Mouse (Mus musculus) heart, embryonic 11.5 days (tissue): ENCODE results near the gene Gtf2a2. TPM values are rescaled to one million over a fixed set of nuclear protein-coding genes. Genes with fewer than 3 reads are reported as not detected.
"Not testable (repeated sequence)": the region's sequence is repeated elsewhere in the genome, so short reads cannot be mapped to it uniquely, and the experiment has no call there.

ENCODE experiments used
- ATAC-seq: fragments of 200-750 bp; cut with Nextera tagmentation; replicated peaks from 2 replicates; pipeline ENCODE4 v1.8.0; 2017; ENCODE audit warnings: moderate library complexity; ENCODE audit not compliant: insufficient number of reproducible peaks, low FRiP score, low TSS enrichment
- H3K27ac ChIP-seq: fragments of 300-500 bp; sonication (generic); 2 replicates; pipeline ENCODE4 v1.5.1; 2014; ENCODE audit warnings: mild to moderate bottlenecking, low read depth, low read length
- H3K27me3 ChIP-seq: fragments of 300-500 bp; sonication (generic); 2 replicates; pipeline ENCODE4 v1.6.1; 2014; ENCODE audit warnings: mild to moderate bottlenecking, low read length, mixed read lengths; ENCODE audit not compliant: control insufficient read depth, insufficient read depth
- H3K36me3 ChIP-seq: fragments of 300-500 bp; sonication (generic); 2 replicates; pipeline ENCODE4 v1.6.1; 2014; ENCODE audit warnings: mild to moderate bottlenecking, low read length, moderate library complexity, mixed read lengths; ENCODE audit not compliant: control insufficient read depth, insufficient read depth
- H3K4me1 ChIP-seq: fragments of 300-500 bp; sonication (generic); 2 replicates; pipeline ENCODE4 v1.6.1; 2014; ENCODE audit warnings: low read length; ENCODE audit not compliant: control insufficient read depth, insufficient read depth
- H3K4me2 ChIP-seq: fragments of 300-500 bp; sonication (generic); 2 replicates; pipeline ENCODE4 v1.6.1; 2014; ENCODE audit warnings: mild to moderate bottlenecking, moderate library complexity
- H3K4me3 ChIP-seq: fragments of 300-500 bp; sonication (generic); 2 replicates; pipeline ENCODE4 v1.5.1; 2014; ENCODE audit warnings: low read depth, low read length
- H3K9ac ChIP-seq: fragments of 300-500 bp; sonication (generic); 2 replicates; pipeline ENCODE4 v1.6.1; 2014; ENCODE audit warnings: mild to moderate bottlenecking, low read depth, low read length, moderate library complexity
- H3K9me3 ChIP-seq: fragments of 300-500 bp; sonication (generic); replicated peaks from 2 replicates; pipeline ENCODE4 v1.6.1; 2016; ENCODE audit warnings: low read length; ENCODE audit not compliant: control insufficient read depth
- WGBS: fragments of 180-500 bp; shearing (Covaris S2); extraction: QIAGEN DNeasy Blood & Tissue Kit; methylation state at CpG from one replicate; pipeline ENCODE4 v1.1.7; 2014; ENCODE audit not compliant: insufficient replicate concordance; 5-methylcytosine and 5-hydroxymethylcytosine counted together
- polyA plus RNA-seq: library from polyadenylated mRNA; unstranded; fragments of >200 nt; fragmentation: Nextera tagmentation; extraction: Ambion mirVana; gene quantifications from 2 replicates; pipeline ENCODE4 v1.2.1, GENCODE M21; 2014

The Gtf2a2 gene
- polyA plus RNA-seq, 1 experiment from 2014 or later: 160 TPM

DNA sequence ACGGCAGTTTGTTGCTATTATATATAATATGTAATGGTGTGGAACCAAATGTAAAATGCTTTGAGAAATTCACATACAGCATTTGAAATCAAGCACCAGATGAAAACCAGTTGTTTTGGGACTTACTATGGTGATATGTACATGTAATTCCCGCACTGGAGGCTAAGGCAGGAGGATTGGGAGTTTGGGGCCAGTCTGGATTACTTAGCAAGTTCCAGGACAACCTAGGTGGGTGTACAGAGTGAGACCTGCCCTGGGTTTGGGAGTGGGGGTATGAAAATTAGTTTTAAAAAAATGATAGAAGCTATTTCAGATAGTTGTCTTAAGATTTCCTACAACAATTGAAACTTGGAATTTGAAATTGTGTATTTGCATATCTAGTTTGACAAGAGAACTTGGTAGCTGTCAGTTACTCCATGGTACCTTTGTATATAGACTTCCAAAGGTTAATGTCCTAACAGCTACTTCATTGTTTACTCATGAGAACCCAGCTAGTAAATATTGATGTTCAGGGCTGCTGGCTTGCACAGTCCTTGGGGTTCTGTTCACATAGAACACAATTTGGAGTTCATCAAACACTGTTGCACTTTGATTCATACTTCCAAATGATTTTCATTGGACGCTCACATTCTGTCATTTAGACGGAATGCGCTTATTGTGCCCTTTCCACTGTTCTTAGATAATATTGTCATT, 1.4 kb upstream of the Gtf2a2 start:
- WGBS: 94% methylated on average over 5 of the region's 5 CpGs
- H3K36me3 ChIP-seq: 0 out of 2 replicates have a peak, but pooled peaks cover 6% of the 10 kb centered on the region
- H3K27ac ChIP-seq: no peak overlapping the region

GRCm38 (mm10) chr9:70011537-70012407, 578 bp upstream of the Gtf2a2 start:
- Histone ChIP-seq H3K9ac (peak overlapping the region; percentile 91; the same call in 1 of the 2 replicates), H3K9me3 (no peaks in the 10 kb centered on the region), H3K4me1 (peaks cover 10% of the 10 kb centered on the region), H3K4me3 (peak overlapping the region; percentile 79), H3K27me3 (no peaks in the 10 kb centered on the region), H3K36me3 (0 out of 2 replicates have a peak, but pooled peaks cover 6% of the 10 kb centered on the region), H3K27ac (peak overlapping the region; percentile 88), H3K4me2 (peak overlapping the region; percentile 85)
- WGBS: 59% methylated on average over 14 of the region's 14 CpGs
- no peak for ATAC-seq

More for the DNA sequence above, 1.4 kb upstream of the Gtf2a2 start:
- no peak overlapping the region for H3K4me2 ChIP-seq
- H3K4me1 ChIP-seq: peaks cover 10% of the 10 kb centered on the region
- no peak overlapping the region for H3K9ac ChIP-seq
- H3K4me3 ChIP-seq: no peak overlapping the region
- no peaks in the 10 kb centered on the region for H3K9me3 ChIP-seq
- ATAC-seq: no peak
- H3K27me3 ChIP-seq: no peaks in the 10 kb centered on the region

DNA sequence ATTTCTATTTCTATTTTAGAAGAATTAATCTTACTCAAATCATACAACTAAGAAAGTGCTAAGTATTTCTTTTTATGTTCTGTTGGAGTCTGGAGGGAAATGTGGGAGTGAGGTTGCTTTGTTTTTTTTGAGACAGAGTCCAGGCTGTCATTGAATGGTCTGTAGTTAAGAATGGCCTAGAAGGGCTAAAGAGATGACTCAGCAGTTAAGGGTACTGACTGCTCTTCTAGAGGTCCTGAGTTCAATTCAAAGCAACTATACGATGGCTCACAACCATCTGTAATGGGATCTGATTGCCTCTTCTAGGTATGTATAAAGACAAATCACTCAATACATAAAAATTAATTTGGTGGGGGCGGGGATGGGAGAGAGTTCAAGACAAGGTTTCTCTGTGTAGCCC, 3.3 kb downstream of the Gtf2a2 start:
- WGBS: 85% methylated on average over 2 of the region's 2 CpGs
- H3K4me2 ChIP-seq: no peak overlapping the region
- no peak for ATAC-seq

DNA sequence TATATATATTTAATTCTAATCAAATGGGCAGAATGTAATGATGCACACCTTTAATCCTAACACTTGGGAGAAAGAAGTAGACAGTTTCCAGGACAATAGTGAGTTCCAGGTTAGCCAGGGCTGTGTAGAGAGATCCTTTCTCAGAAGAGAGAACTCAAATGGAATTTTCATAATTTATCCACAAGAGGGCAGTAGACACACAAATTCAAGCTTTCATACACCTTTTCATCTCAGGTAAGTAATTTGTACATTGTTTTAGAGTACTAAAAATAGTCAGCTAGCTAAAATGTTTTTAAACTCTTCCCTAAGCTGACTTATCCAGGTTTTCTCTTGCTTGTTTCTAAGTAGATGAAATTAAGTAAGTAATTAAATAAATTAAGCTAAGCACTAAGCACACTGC, 6.5 kb downstream of the Gtf2a2 start:
- Histone ChIP-seq H3K36me3 (peaks cover 10% of the 10 kb centered on the region; the same call in 1 of the 2 replicates), H3K4me3 (no peak overlapping the region), H3K9me3 (no peaks in the 10 kb centered on the region), H3K27me3 (no peaks in the 10 kb centered on the region), H3K4me2 (no peak overlapping the region), H3K4me1 (peaks cover 14% of the 10 kb centered on the region), H3K9ac (no peak overlapping the region), H3K27ac (no peak overlapping the region)
- ATAC-seq: no peak

More for the DNA sequence above, 3.3 kb downstream of the Gtf2a2 start:
- Histone ChIP-seq H3K4me1 (peaks cover 10% of the 10 kb centered on the region), H3K27ac (no peak overlapping the region), H3K9ac (no peak overlapping the region), H3K27me3 (no peaks in the 10 kb centered on the region), H3K9me3 (no peaks in the 10 kb centered on the region), H3K36me3 (peaks cover 10% of the 10 kb centered on the region; the same call in 1 of the 2 replicates), H3K4me3 (no peak overlapping the region)

DNA sequence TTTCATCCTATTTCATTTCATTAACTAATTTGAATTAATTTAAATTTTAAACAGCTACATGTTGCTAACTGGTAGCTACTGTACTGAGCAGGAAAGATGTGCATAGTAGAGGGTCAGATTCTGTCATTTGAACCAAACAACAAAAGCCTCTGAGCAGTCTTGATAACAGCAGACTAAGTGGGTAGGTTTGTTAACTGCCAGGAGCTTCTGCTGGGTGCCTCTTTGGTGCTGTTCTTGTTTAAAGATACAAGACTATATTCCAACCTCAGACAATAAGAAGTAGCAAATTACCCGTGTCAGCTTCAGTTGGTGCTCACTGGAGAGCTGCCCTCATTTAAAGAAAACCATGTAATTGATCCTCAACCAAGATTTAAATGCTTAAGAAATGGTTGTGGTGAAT, 9.3 kb downstream of the Gtf2a2 start:
- Histone ChIP-seq H3K4me1 (peaks cover 11% of the 10 kb centered on the region), H3K36me3 (peaks cover 10% of the 10 kb centered on the region; the same call in 1 of the 2 replicates), H3K4me3 (no peak overlapping the region), H3K4me2 (no peak overlapping the region), H3K27me3 (no peaks in the 10 kb centered on the region), H3K9me3 (no peaks in the 10 kb centered on the region), H3K27ac (peak overlapping the region; percentile 54; the same call in 1 of the 2 replicates), H3K9ac (no peak overlapping the region)
- ATAC-seq: no peak
- 51% methylated on average over 1 of the region's 1 CpGs for WGBS

- no peak overlapping the region for H3K9ac ChIP-seq
- WGBS: 57% methylated on average over 4 of the region's 4 CpGs
- peaks cover 10% of the 10 kb centered on the region; the same call in 1 of the 2 replicates for H3K36me3 ChIP-seq
- H3K4me2 ChIP-seq: no peak overlapping the region
- no peaks in the 10 kb centered on the region for H3K27me3 ChIP-seq
- H3K9me3 ChIP-seq: no peaks in the 10 kb centered on the region
- H3K4me1 ChIP-seq: peaks cover 11% of the 10 kb centered on the region
- no peak for ATAC-seq
- no peak overlapping the region for H3K4me3 ChIP-seq
- peak overlapping the region; percentile 22; the same call in 1 of the 2 replicates for H3K27ac ChIP-seq
Measured at GRCm38 (mm10) chr9:70022083-70022482, 9.7 kb downstream of the Gtf2a2 start.

DNA sequence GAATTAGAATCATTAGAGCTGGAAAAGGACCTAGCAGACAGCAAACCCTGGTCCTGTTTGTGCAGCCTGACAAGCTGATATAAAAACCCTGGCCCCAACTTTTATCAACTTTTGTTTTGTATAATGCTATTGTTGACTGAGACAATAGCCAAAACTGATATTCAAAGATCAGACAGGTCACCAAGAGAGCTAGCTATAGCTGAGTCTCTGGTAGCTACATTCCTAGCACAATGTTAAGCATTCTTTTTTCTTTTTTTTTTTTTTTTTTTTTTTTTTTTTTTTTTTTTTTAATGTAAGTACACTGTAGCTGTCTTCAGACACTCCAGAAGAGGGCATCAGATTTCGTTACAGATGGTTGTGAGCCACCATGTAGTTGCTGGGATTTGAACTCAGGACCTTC, 11.3 kb downstream of the Gtf2a2 start:
- H3K4me3 ChIP-seq, H3K9ac ChIP-seq, H3K36me3 ChIP-seq, H3K4me2 ChIP-seq, H3K9me3 ChIP-seq, H3K27ac ChIP-seq, H3K27me3 ChIP-seq, ATAC-seq: not testable (repeated sequence)
- WGBS: 75% methylated on average over 1 of the region's 1 CpGs
- peaks cover 11% of the 10 kb centered on the region for H3K4me1 ChIP-seq

- Histone ChIP-seq H3K4me1 (peaks cover 11% of the 10 kb centered on the region), H3K9ac (no peak overlapping the region), H3K4me3 (no peak overlapping the region), H3K9me3 (no peaks in the 10 kb centered on the region), H3K27ac (no peak overlapping the region), H3K36me3 (peaks cover 5% of the 10 kb centered on the region; the same call in 1 of the 2 replicates), H3K27me3 (no peaks in the 10 kb centered on the region), H3K4me2 (no peak overlapping the region)
- no peak for ATAC-seq
Measured at GRCm38 (mm10) chr9:70024648-70025047, 12.3 kb downstream of the Gtf2a2 start.
